Mouse (Mus musculus) c-Kit-positive CD71-positive TER-119-positive erythroid progenitor cells, embryonic 14.5 days (primary cell): ENCODE measurements around the gene Ndufc2.
"Not testable (repeated sequence)": the region's sequence is repeated elsewhere in the genome, so short reads cannot be mapped to it uniquely, and the experiment has no call there.

Experiments used
- DNase-seq: peaks from one replicate; pipeline ENCODE4 v3.0.0-alpha.2; 2013; ENCODE audit warnings: low spot score

Ndufc2 gene

DNA sequence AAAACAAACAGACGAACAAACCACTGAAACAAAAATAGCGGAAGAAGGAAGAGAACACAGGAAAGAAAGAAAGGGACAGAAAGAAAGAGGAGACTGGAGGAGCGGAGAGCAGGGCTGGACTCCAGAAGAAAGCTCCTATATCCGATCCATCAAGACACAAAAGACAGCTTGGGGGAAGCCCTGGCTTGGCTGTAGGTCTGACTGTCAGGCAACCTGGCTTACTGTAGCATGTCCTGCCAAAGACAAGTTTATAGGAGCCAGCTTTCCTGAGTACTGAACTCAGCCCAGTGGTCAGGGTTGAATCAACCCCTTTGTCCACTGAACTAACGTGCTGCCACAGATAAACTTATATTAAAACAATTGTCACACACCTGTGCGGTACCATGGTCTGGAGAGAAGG, 27.5 kb downstream of the Ndufc2 start:
- DNase-seq: no peak

DNA sequence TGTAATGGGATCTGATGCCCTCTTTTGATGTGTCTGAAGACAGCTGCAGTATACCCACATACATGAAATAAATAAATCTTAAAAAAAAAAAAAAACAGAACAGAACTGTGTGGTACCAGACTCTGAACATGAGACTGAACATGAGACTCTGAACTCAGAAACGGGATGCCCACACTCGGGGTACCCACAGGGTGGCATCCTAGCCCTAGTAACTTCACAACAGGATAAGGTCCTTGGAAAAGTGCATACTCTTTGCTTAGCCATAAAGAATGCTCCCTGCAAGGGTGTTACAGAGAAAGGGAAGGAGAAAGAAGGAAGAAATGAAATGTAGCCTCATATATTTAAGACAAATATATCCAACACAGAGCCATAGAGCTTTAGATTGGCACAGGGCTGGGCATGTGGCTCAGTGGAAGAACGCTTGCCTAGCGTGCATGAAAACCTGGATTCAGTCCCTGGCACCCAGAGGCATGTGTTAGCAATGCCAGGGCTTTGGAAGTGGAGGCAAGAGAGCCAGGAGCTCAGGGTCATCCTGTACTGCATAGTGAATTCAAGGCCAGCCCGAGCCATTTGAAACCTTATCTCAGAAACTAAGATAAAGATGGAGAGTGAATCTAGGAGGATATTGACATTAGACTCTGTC, 28.1 kb downstream of the Ndufc2 start:
- DNase-seq: no peak

DNA sequence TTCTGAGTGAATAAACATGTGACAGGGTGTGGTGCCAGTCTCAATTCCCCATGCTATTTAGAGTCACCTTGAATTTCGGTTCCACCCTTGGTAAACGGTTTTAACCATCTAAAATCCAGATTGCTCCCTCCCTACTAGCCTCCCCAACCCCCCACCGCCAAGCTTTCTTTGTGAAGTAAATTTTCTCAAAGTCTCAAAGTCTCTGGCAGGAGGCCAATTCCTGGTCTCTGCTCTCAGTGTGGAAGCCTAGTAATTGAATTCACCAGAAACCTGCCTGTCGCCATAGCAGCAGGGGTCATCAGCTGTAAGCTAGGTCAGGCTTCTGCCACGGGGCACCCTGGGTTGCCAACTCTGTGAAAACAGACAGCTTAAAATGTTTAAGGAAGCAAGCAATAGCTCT, 29.9 kb downstream of the Ndufc2 start:
- DNase-seq: no peak

DNA sequence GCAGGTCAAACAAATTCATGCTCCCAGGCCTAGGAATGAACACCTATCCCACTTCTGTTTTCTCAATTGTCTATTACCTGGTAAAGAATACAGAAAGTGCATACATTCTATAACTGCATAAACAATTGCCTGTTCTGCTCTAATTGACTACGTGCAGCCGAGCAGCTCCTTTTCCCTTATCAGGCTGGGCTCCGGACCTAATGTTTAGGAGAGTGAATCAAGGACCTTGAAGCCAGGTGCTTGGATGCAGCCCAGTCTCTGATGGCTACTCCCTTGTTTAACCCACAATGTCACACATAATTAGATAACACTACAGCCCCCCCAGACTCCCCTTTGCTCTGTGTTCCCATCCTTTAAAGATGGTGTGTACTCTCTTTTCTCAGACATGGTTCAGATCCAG, 33.7 kb downstream of the Ndufc2 start:
- not testable (repeated sequence) for DNase-seq

DNA sequence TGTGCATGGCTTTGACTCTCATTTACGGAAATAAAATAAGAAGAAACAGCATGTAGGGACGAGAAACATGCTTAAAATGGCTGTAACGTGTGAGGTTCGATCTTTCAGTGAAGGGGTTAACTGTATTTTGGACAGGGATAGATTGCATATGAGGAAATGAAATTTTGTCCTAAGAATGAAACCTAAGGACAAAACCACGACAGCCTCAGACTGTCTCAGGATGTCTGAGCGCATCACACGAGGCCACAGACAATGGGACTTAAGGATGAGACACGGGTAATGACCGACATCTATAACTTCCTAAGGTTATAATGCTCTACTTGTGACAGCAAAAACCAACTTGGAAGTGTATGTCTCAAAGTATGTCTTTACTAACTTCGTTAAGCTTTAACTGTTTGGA, 34.7 kb downstream of the Ndufc2 start:
- no peak for DNase-seq

DNA sequence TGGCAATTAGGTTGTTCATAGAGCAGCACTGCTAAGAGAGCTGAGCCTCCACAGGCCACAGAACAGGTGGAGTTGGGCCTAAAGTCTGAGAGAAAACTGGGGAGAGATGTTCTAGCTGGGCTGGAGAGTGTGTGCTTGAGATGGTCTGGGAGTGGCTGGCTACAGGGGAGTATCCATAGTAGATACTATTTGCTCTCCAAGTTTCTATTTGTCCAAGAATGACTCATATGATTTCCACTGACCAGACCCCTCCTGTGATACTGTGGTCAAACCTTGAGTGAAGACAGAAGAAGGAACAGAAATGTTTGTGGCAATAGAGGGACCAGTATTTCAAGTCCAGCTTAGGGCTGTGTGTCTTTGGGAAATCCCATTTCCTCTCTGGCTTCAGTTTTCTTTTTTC, 39.2 kb downstream of the Ndufc2 start:
- no peak for DNase-seq

DNA sequence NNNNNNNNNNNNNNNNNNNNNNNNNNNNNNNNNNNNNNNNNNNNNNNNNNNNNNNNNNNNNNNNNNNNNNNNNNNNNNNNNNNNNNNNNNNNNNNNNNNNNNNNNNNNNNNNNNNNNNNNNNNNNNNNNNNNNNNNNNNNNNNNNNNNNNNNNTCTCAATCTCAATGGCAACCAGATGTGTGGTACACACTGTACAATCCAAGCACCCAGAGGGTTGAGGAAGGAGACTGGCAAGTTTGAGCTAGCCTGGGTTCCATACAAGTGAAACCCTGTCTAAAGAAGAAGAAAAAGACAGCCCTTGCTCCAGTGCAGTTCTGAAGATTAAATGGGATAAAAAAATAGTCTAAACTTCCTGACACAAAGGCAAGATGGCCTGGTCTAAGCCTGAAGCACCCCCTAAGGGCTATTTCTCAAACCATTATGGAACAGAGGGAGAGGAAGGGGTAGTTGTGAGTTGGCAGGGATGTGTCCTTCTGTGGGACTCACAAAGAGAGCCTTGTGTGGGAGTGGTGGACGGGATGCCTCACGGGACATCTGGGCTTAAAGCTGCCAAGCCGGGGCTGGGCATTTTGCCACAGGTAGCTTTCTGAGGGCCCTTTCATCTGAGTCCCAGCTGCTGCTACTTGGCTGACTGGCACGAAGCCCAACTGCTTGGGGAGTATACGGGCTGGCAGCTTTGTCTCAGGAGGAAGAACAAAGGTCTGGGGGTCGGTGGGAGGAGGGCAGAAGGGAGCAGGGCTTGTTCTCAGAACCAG, 46.5 kb downstream of the Ndufc2 start:
- no peak for DNase-seq

DNA sequence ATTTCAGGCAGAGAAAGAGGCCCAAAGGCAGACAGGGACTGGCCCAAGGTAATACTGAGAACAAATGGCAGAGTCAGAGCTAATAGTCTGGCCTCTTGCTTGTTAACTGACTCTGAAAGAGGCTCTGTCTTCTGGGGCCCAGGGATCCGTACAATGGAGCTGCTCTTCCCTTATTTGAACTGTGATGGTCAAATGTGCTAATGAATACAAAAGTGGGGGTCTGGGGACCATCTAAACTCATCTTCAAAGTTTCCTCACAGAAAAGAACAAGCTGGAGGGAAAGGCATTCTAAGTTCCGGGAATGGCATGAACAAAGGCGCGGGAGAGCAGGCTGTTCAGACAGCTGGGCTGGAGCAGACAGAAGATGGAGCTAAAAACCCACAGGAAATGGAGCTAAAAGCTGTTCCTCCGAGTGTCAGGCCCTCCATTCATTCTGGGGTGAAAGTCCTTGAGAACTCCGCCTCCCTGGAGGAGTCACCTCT, 47.3 kb downstream of the Ndufc2 start:
- DNase-seq: no peak

DNA sequence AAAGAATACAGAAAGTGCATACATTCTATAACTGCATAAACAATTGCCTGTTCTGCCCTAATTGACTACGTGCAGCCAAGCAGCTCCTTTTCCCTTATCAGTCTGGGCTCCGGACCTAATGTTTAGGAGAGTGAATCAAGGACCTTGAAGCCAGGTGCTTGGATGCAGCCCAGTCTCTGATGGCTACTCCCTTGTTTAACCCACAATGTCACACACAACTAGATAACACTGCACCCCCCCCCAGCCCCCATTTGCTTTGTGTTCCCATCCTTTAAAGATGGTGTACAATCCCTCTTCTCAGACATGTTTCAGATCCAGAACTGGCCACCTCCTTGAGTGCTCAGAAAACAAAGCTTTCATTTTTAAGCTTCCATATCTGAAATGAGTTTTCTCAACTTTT, 51.2 kb downstream of the Ndufc2 start, which contains the start of gene Kctd14:
Gene Kctd14 (plus strand): TSS at position 301 of the 400 bp plus-strand sequence.
- not testable (repeated sequence) for DNase-seq

DNA sequence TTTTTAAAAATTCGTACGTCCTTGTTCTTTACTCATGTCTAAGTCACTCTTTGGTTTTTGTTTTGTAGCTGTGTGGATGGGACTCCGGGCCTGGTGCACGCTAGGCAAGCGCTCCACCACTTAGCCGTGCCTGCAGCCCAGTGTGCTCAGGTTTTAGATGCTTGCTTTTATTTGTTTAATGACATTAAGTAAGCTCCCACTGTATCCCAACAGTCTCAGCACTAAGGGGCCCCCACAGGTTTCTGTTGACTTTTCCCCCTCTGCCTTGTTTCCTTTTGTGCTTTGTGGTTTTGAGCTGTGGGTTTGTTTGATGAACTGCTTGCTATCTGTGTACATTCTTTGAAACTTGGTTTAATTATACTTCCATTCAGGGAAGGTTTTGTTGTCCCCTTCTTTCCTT, 52.4 kb downstream of the Ndufc2 start:
- no peak for DNase-seq

DNA sequence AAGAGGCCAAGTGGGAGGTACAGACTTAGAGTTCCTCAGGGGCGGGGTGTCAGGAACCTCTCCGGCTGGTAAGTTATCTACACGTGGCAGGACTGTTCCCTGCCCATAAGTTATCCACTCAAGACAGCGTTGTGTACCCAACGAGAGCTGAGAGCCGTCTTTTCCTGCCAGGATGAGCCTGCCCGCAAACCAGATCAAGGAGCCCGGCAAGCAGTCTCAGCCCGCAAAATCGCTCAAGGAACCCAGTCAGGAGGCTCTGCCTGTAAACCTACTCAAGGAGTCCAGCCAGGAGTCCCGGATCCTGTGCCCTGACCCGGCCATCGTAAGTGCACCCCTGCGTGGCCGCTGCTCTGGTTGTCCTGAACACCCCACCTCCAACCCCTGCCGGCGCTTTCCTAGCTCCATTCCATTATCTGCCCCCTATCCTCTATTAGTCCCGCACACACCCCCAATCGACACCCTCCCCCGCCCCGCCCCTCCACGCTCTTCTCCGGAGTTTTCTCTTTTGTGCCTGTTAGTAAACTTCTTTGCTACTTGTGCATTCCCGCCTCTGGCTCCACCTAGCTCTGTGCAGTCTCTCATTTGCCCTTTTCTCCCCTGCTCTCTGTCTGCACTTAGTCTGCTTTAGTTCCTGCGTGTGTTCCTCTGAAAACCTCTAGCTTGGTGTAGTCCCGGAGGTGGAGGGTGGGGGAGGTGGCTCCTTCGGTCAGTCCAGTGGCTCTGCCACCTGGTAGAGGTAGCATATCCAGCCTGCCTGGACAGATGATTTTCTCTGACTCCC, 53.5 kb downstream of the Ndufc2 start:
- peak; percentile 84 for DNase-seq

DNA sequence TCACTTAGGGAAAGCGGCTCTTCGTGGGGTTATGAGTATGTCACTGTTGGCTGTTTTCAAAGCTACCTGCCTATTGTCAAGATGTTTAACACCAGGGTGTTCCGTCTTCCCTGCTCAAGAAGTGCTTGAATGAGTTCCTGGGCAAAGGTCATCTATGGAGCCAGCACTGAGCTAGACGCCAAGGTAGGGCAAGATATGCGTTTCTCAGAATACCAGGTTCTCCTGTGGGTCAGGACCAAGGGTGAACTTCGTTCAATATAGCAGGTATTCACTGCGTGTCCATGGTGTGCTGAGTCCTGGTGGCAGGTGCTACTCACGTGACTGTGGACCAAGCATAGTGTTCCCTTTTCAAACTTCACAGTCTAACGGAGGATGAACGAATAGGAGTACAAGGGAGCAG, 55.0 kb downstream of the Ndufc2 start:
- no peak for DNase-seq

DNA sequence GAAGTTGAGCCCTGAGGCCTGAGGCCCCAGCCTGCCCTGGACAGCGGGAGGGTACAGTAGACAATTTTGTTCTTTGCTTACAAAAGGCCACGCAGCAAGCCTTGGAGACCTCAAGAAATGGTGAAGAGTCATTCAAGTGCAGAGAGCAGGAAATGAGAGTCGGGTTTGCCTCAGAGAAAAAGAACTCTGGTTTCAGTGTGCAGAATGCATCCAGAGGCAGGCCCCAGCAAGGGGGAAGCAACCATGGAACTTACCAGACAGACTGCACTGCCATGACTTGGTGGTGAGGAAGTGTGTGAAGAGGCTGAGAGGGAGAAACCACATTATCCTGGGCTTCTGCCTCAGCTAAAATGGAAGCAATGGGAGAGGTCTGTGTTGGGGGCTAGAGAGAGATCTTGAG, 55.8 kb downstream of the Ndufc2 start:
- DNase-seq: no peak
